Mouse (Mus musculus) neural tube, embryonic 12.5 days (tissue): ENCODE measurements around the gene Exosc3. TPM values are rescaled to one million over a fixed set of nuclear protein-coding genes. Genes with fewer than 3 reads are reported as not detected.

Experiments used
- ATAC-seq: fragments of 200-750 bp; cut with Nextera tagmentation; 2 replicates; pipeline ENCODE4 v1.8.0; 2017; ENCODE audit warnings: low read depth, mild to moderate bottlenecking, moderate TSS enrichment, moderate library complexity; ENCODE audit not compliant: low FRiP score
- H3K27ac ChIP-seq: fragments of 300-500 bp; sonication (generic); 2 replicates; pipeline ENCODE4 v1.5.1; 2016
- H3K27me3 ChIP-seq: fragments of 300-500 bp; sonication (generic); replicated peaks from 2 replicates; pipeline ENCODE4 v1.6.1; 2016; ENCODE audit warnings: mild to moderate bottlenecking
- H3K36me3 ChIP-seq: fragments of 300-500 bp; sonication (generic); 2 replicates; pipeline ENCODE4 v1.6.1; 2016; ENCODE audit warnings: mild to moderate bottlenecking
- H3K4me1 ChIP-seq: fragments of 300-500 bp; sonication (generic); 2 replicates; pipeline ENCODE4 v1.6.1; 2016
- H3K4me2 ChIP-seq: fragments of 300-500 bp; sonication (generic); replicated peaks from 2 replicates; pipeline ENCODE4 v1.6.1; 2016; ENCODE audit warnings: mild to moderate bottlenecking
- H3K4me3 ChIP-seq: fragments of 300-500 bp; sonication (generic); 2 replicates; pipeline ENCODE4 v1.5.1; 2016
- H3K9ac ChIP-seq: fragments of 300-500 bp; sonication (generic); 2 replicates; pipeline ENCODE4 v1.6.1; 2016; ENCODE audit warnings: mild to moderate bottlenecking
- H3K9me3 ChIP-seq: fragments of 300-500 bp; sonication (generic); 2 replicates; pipeline ENCODE4 v1.6.1; 2016; ENCODE audit warnings: mild to moderate bottlenecking
- WGBS: fragments of 180-500 bp; shearing (Covaris S2); methylation state at CpG from one replicate; pipeline ENCODE4 v1.1.7; 2016; 5-methylcytosine and 5-hydroxymethylcytosine counted together
- polyA plus RNA-seq: library from polyadenylated mRNA; unstranded; fragments of >200 nt; fragmentation: Nextera tagmentation; extraction: Ambion mirVana; gene quantifications from 2 replicates; pipeline ENCODE4 v1.2.1, GENCODE M21; 2016

Exosc3 gene
- polyA plus RNA-seq, 1 experiment from 2014 or later = 66.1 TPM

GRCm38 (mm10) chr4:45331139-45331538, 11.4 kb downstream of the Exosc3 start:
- no peak overlapping the region for H3K4me2 ChIP-seq
- no peak for ATAC-seq
- H3K4me1 ChIP-seq = no peaks in the 10 kb centered on the region
- H3K27ac ChIP-seq = no peak overlapping the region
- no peaks in the 10 kb centered on the region for H3K27me3 ChIP-seq
- no peaks in the 10 kb centered on the region for H3K9me3 ChIP-seq
- H3K4me3 ChIP-seq = no peak overlapping the region
- H3K36me3 ChIP-seq = no peaks in the 10 kb centered on the region
- 88% methylated on average over 7 of the region's 7 CpGs for WGBS
- H3K9ac ChIP-seq = no peak overlapping the region

DNA sequence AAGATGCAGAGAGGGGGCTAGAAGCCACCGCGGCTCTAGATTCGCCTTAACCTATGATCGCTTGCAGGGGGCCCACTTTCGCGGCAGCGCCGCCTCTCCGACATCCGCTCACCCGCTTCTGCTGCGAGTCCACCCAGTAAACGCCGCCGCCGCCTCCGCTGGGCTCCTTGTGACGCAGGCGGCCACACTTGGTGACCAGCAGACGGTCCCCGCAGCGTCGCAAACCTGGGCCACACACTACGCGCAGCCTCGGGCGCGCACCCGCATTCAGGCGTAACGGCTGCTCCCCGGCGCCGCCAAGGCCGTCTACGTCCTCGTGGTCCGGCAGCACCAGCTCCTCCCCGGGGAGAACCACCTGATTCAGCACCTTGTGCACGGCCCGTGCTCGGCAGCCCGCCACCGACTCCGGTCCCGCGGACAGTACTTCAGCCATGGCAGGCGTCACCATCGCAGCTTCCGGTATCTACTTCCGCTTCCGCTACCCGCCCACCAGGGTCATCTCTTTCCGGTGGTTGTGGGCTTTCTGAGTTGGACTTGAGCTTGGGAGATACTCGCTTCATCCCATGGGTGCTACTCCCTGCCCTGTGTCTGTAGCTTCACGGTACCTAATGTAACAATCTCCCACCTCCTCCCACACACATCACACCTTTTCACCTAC, 22.2 kb downstream of the Exosc3 start:
- H3K36me3 ChIP-seq = peaks cover 27% of the 10 kb centered on the region
- under 1% methylated on average over 56 of the region's 56 CpGs for WGBS
- ATAC-seq = peak; percentile 87

GRCm38 (mm10) chr4:45311056-45311455, 31.5 kb downstream of the Exosc3 start:
- H3K4me1 ChIP-seq = no peaks in the 10 kb centered on the region
- H3K9me3 ChIP-seq = no peaks in the 10 kb centered on the region
- no peak overlapping the region for H3K9ac ChIP-seq
- no peak overlapping the region for H3K4me2 ChIP-seq
- no peak overlapping the region for H3K27ac ChIP-seq
- 96% methylated on average over 2 of the region's 2 CpGs for whole genome bisulfite sequencing
- H3K4me3 ChIP-seq = no peak overlapping the region
- peaks cover 55% of the 10 kb centered on the region for H3K36me3 ChIP-seq
- no peaks in the 10 kb centered on the region for H3K27me3 ChIP-seq
- no peak for ATAC-seq

More for the DNA sequence above, 22.2 kb downstream of the Exosc3 start:
- Histone ChIP-seq H3K4me3 (peak overlapping the region; percentile 93), H3K4me1 (peaks cover 15% of the 10 kb centered on the region), H3K9me3 (no peaks in the 10 kb centered on the region), H3K4me2 (peak overlapping the region; percentile 79), H3K27ac (peak overlapping the region; percentile 65), H3K9ac (peak overlapping the region; percentile 91), H3K27me3 (peaks cover 22% of the 10 kb centered on the region)

GRCm38 (mm10) chr4:45308606-45309005, 33.9 kb downstream of the Exosc3 start:
- no peaks in the 10 kb centered on the region for H3K9me3 ChIP-seq
- H3K27ac ChIP-seq = no peak overlapping the region
- WGBS = 90% methylated on average over 6 of the region's 6 CpGs
- H3K4me1 ChIP-seq = no peaks in the 10 kb centered on the region
- no peak for ATAC-seq
- H3K9ac ChIP-seq = no peak overlapping the region
- no peak overlapping the region for H3K4me2 ChIP-seq
- peaks cover 55% of the 10 kb centered on the region for H3K36me3 ChIP-seq
- no peaks in the 10 kb centered on the region for H3K27me3 ChIP-seq
- H3K4me3 ChIP-seq = no peak overlapping the region

DNA sequence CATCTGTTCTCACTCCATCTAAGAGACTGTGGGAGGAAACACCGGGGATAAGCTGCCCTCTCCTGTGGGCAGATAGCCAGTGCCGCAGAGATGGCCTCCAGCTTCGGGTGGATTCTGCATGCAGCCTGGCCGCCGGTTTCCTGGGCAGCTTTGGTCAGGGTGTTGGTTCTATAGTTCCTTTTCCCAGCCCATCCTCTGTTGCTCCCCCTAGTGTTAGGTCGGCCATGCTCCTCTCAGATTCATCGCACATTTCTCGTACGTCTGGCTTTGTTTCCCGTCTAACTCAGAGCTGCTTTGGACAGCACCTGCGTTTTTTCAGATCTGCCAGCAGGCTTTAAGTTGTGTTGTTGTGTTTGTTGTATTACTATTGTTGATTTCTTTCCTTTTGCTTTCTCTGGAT, 34.5 kb downstream of the Exosc3 start:
- 39% methylated on average over 11 of the region's 11 CpGs for WGBS
- Histone ChIP-seq H3K9ac (no peak overlapping the region), H3K9me3 (no peaks in the 10 kb centered on the region), H3K27ac (no peak overlapping the region), H3K27me3 (no peaks in the 10 kb centered on the region), H3K4me2 (no peak overlapping the region), H3K4me3 (no peak overlapping the region), H3K4me1 (no peaks in the 10 kb centered on the region), H3K36me3 (peaks cover 56% of the 10 kb centered on the region)
- no peak for ATAC-seq

GRCm38 (mm10) chr4:45305536-45305935, 37.0 kb downstream of the Exosc3 start:
- WGBS = 96% methylated on average over 14 of the region's 14 CpGs
- H3K4me2 ChIP-seq = no peak overlapping the region
- no peak overlapping the region for H3K9ac ChIP-seq

DNA sequence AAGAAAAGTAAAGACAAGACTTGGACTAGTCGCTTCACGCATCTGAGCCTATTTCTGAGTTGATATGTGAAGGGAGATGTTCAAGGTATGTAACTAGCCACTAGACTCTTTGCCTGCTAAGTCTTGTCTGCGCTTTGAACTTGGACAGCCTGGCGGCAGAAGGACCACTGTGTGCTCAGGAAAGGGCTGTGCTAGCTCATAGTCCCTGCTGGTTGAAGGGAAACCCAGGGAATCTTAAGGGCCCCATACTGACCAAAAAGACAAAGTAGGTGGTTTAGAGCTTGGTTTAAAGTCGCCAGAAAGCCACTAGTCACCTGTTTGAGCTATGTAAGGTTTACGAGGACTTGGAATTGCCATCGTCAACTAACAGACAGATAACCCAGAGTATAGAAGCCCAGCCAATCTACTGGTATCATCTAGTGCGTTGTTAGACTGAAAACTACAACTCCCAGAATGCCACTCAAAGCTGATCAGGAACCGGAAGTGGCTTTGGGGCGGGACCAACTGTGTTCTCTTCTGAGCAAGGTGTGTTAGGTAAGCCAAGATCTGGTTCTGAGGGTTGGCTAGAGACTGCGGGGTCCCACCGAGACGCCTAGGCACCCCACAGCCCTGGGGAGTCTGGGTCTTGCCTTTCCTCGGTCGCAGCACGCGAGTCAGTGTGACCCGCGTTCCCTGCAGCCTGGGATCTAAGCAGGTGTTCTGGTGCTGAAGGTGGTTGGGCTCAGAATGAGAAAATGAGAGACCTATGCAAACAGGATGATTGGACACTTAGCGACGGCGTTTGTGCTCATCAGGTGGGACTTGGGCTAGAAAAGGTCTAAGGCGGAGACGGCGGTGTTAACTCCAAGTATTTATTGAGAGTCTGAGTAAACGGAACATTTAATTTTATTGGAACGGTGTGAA, 45.6 kb downstream of the Exosc3 start, which contains the start of gene Trmt10b:
Trmt10b (plus strand) TSS at position 466 of the 903 bp plus-strand sequence.
- H3K4me1 ChIP-seq = peaks cover 6% of the 10 kb centered on the region; the same call in 1 of the 2 replicates
- peak within 1 kb of the TSS; percentile 69 for H3K4me3 ChIP-seq
- peaks cover 13% of the 10 kb centered on the region for H3K36me3 ChIP-seq
- H3K4me2 ChIP-seq = peak within 1 kb of the TSS; percentile 65
- no peaks in the 10 kb centered on the region for H3K27me3 ChIP-seq
- ATAC-seq = peak; percentile 89
- WGBS = 20% methylated on average over 27 of the region's 27 CpGs
- H3K9ac ChIP-seq = peak within 1 kb of the TSS; percentile 53
- H3K9me3 ChIP-seq = no peaks in the 10 kb centered on the region
- no peak within 1 kb of the TSS for H3K27ac ChIP-seq

More at GRCm38 (mm10) chr4:45305536-45305935, 37.0 kb downstream of the Exosc3 start:
- ATAC-seq = no peak
- Histone ChIP-seq H3K27ac (no peak overlapping the region), H3K4me3 (no peak overlapping the region), H3K4me1 (no peaks in the 10 kb centered on the region), H3K9me3 (no peaks in the 10 kb centered on the region), H3K27me3 (no peaks in the 10 kb centered on the region), H3K36me3 (peaks cover 63% of the 10 kb centered on the region)

DNA sequence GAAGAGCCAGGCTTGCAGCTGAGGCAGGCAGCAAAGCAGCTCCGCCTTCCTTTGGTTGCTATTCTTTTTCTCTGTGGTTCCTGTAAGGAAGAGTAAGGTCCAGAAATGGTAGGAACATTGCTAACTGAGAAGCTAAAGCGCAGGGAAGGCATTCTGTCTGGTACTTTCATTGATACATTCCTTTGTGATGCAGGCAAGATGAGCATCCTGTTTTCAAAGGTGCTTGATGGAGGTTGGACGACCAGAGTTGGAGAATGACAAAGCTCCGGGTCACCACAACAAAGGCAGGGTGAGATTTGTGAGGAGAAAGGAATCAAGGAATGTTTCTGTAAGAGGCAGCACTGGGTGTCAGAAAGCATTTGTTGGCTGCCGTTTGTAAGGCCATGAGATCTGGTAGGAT, 54.6 kb downstream of the Exosc3 start:
- ATAC-seq = no peak
- Histone ChIP-seq H3K27ac (no peak overlapping the region), H3K4me3 (no peak overlapping the region), H3K27me3 (no peaks in the 10 kb centered on the region), H3K9me3 (no peaks in the 10 kb centered on the region), H3K4me1 (no peaks in the 10 kb centered on the region), H3K4me2 (no peak overlapping the region), H3K36me3 (no peaks in the 10 kb centered on the region), H3K9ac (no peak overlapping the region)
- 72% methylated on average over 5 of the region's 5 CpGs for WGBS

DNA sequence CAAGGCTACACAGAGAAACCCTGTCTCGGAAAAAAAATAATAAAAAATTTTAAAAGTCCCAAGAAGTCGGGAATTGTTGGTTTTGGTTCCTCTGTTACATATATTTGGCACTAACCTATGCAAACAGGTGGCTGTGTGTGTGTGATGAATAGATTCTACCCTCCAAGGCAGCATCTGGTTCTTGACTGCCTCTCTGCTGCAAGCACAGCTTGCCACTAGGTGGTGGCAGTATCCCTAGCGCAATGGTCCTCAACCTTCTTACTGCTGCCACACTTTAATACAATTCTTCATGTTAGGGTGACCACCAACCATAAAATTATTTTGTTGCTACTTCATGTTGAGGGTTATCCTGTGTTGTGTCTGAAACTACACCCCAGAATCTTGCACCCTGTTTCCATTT, 56.2 kb downstream of the Exosc3 start:
- H3K27ac ChIP-seq = no peak overlapping the region
- 54% methylated on average over 3 of the region's 3 CpGs for WGBS
- no peak overlapping the region for H3K9ac ChIP-seq
- H3K4me1 ChIP-seq = no peaks in the 10 kb centered on the region
- H3K27me3 ChIP-seq = no peaks in the 10 kb centered on the region
- no peaks in the 10 kb centered on the region for H3K9me3 ChIP-seq
- no peak overlapping the region for H3K4me2 ChIP-seq
- no peak overlapping the region for H3K4me3 ChIP-seq
- ATAC-seq = no peak
- no peaks in the 10 kb centered on the region for H3K36me3 ChIP-seq

DNA sequence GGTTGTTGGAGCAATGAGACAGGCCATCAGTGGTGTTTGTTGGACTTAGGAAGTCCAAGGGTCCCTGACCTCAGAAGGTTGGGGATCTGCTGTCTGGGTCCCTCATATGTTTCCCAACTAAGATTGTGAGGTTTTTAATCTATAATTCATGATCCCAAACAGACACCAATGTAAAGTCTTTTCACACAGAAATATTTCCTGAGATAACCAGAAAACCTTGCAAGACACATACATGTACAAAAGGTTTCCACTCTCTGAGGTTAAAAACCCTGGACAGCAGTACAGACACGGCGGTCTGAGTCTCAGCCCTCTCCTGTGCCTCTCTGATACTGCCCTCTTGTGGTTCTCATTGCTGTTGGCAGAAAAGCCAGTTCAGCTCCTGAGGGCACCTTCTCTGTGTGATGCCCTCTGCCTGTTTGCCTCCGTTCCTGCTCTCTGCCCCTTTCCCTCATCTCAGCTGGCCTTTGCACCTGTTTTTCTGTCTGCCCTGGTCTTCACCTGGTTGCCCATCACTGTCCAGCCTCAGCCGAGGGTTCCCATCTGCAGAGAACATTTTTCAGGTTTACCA, 62.5 kb downstream of the Exosc3 start:
- no peak overlapping the region for H3K27ac ChIP-seq
- H3K27me3 ChIP-seq = no peaks in the 10 kb centered on the region
- no peaks in the 10 kb centered on the region for H3K36me3 ChIP-seq
- no peaks in the 10 kb centered on the region for H3K9me3 ChIP-seq
- no peaks in the 10 kb centered on the region for H3K4me1 ChIP-seq
- ATAC-seq = peak; percentile 50
- H3K4me2 ChIP-seq = no peak overlapping the region
- no peak overlapping the region for H3K9ac ChIP-seq
- H3K4me3 ChIP-seq = no peak overlapping the region
- 18% methylated on average over 4 of the region's 4 CpGs for WGBS

DNA sequence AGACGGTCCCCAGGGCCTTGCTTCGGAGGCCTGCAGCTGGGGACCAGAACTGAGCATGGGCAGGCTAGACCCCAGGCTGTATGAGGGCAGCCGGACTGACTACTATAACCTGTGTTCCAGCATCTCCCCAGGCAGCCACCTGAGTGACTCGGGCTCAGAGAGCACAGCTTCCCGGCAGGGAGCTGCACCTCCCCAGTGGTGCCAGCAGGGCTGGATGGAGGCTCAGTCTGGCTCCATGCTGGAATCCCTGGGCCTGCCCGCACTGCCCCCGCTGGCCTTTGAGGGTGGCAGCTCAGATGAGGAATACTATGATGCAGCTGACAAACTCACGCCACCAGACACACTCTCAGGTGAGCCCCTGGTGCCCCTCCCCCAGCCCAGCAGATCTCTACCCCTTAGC, 63.2 kb downstream of the Exosc3 start:
- ATAC-seq = no peak
- no peaks in the 10 kb centered on the region for H3K4me1 ChIP-seq

GRCm38 (mm10) chr4:45275770-45276169, 66.8 kb downstream of the Exosc3 start:
- H3K4me1 ChIP-seq = no peaks in the 10 kb centered on the region
- no peaks in the 10 kb centered on the region for H3K27me3 ChIP-seq

More for the DNA sequence above, 63.2 kb downstream of the Exosc3 start:
- 54% methylated on average over 8 of the region's 8 CpGs for WGBS
- Histone ChIP-seq H3K9me3 (no peaks in the 10 kb centered on the region), H3K36me3 (no peaks in the 10 kb centered on the region), H3K27ac (no peak overlapping the region), H3K9ac (no peak overlapping the region), H3K4me2 (no peak overlapping the region), H3K27me3 (no peaks in the 10 kb centered on the region), H3K4me3 (no peak overlapping the region)

More at GRCm38 (mm10) chr4:45275770-45276169, 66.8 kb downstream of the Exosc3 start:
- Histone ChIP-seq H3K4me2 (no peak overlapping the region), H3K27ac (no peak overlapping the region), H3K9ac (no peak overlapping the region), H3K4me3 (no peak overlapping the region), H3K36me3 (no peaks in the 10 kb centered on the region), H3K9me3 (no peaks in the 10 kb centered on the region)
- 86% methylated on average over 8 of the region's 8 CpGs for WGBS
- no peak for ATAC-seq
